Comparison of ENCODE assay signal across 9 mouse cellular contexts in the genomic region with DNA sequence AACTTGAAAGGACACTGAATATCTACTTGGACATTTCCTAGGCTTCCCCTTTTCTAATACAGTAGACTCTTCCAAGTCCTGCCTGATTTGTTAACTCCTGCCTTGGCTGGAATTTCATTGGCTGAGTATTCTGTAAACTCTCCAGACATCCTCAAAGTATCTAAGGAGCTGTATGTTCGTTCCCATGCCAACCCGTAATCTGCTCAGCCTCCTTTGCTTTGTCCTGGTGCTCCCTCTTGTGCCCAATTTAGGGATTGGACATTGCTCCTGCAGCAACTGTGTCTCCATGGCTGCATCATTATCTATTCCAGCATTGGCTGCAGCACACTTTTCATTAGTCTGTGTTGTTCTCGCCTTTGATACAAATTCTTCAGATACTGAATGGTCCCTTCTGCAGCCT. TPM values are rescaled to one million over a fixed set of nuclear protein-coding genes. Genes with fewer than 3 reads are reported as not detected.
DNase-seq lines count a peak whose midpoint lies in the region; ATAC-seq and TF ChIP-seq lines count a peak whose summit lies in the region.
"Had no signal": no experiment of that assay in that cellular context is flagged by ENCODE, and none has a peak within 500 bp of the region (broad histone marks: within the 10 kb centered on the region; RNA-seq: fewer than 3 reads in every experiment).

No protein-coding gene starts in this region.

- no peaks in the 10 kb centered on the region for H3K9me3 ChIP-seq in G1E (replicated peaks)
- H3K9me3 ChIP-seq in forebrain, embryonic 11.5 days (ENCODE audit: control insufficient read depth, low read length), result no peaks in the 10 kb centered on the region
- H3K9me3 ChIP-seq in lung, embryonic 15.5 days, result no peaks in the 10 kb centered on the region
- H3K9me3 ChIP-seq: liver, embryonic 15.5 days had no signal

- no peak overlapping the region for H3K27ac ChIP-seq in forebrain, embryonic 11.5 days (ENCODE audit: low read depth, low read length)
- H3K27ac ChIP-seq in layer of hippocampus, adult 2 months, result peak overlapping the region; percentile 21; the same call in 1 of the 2 replicates
- H3K27ac ChIP-seq in lung, embryonic 15.5 days, result no peak overlapping the region
- H3K27ac ChIP-seq: liver, embryonic 15.5 days had no signal

- ATAC-seq in G1E (ENCODE audit: extremely low read depth, insufficient number of reproducible peaks, low FRiP score, poor library complexity, severe bottlenecking), result peak; percentile 37; the same call in 1 of the 2 replicates
- peak; percentile 94 for ATAC-seq in forebrain, embryonic 11.5 days (replicated peaks; ENCODE audit: low FRiP score)
- peak; percentile 94 for ATAC-seq in lung, embryonic 15.5 days (ENCODE audit: borderline replicate concordance, extremely low read depth, low FRiP score, low TSS enrichment)
- no peak for ATAC-seq in erythroblast, adult 5-6 weeks (replicated peaks; ENCODE audit: low FRiP score, poor library complexity, severe bottlenecking)

- peak; percentile 31; the same call in 1 of the 2 replicates for TF ChIP-seq CTCF in G1E (IDR thresholded peaks at IDR 0.05; ENCODE audit: low read depth, low read length)
- TF ChIP-seq CTCF in layer of hippocampus, adult 2 months (conservative IDR thresholded peaks at IDR 0.05), result peak; percentile 90

- DNase-seq in G1E (ENCODE audit: low spot score), result peak; percentile 12
- peak; percentile 23 for DNase-seq in c-Kit-positive CD71-negative TER-119-negative erythroid progenitor cells, embryonic 14.5 days (ENCODE audit: low read depth)
- peak; percentile 81 for DNase-seq in forebrain, embryonic 11.5 days (ENCODE audit: low spot score)
- peak; percentile 74 for DNase-seq in heart, postnatal 4 days
- peak; percentile 89 to 92 for DNase-seq in layer of hippocampus, adult 2 months (ENCODE audit: low spot score in 2 of 2)
- DNase-seq in retina, embryonic 14.5 days (ENCODE audit: low spot score), result peak; percentile 81

- peaks cover 57% of the 10 kb centered on the region for H3K36me3 ChIP-seq in G1E (replicated peaks)
- H3K36me3 ChIP-seq in forebrain, embryonic 11.5 days (ENCODE audit: control insufficient read depth, insufficient read depth, low read length), result no peaks in the 10 kb centered on the region
- peaks cover 21% of the 10 kb centered on the region; the same call in 1 of the 2 replicates for H3K36me3 ChIP-seq in lung, embryonic 15.5 days

- peaks cover 9% of the 10 kb centered on the region for H3K4me1 ChIP-seq in G1E (ENCODE audit: insufficient read depth, low read depth, low read length)
- H3K4me1 ChIP-seq in forebrain, embryonic 11.5 days (replicated peaks; ENCODE audit: control insufficient read depth, insufficient read depth, low read length), result no peaks in the 10 kb centered on the region
- H3K4me1 ChIP-seq in lung, embryonic 15.5 days, result no peaks in the 10 kb centered on the region

- no peak overlapping the region for H3K9ac ChIP-seq in forebrain, embryonic 11.5 days (ENCODE audit: low read length)
- no peak overlapping the region for H3K9ac ChIP-seq in lung, embryonic 15.5 days
- H3K9ac ChIP-seq: liver, embryonic 15.5 days had no signal

- 22% methylated on average over 3 of the region's 3 CpGs for WGBS in forebrain, embryonic 11.5 days
- WGBS in lung, embryonic 15.5 days, result 26% methylated on average over 3 of the region's 3 CpGs

- H3K4me2 ChIP-seq in forebrain, embryonic 11.5 days (ENCODE audit: low read depth, low read length, severe bottlenecking), result no peak overlapping the region
- no peak overlapping the region for H3K4me2 ChIP-seq in lung, embryonic 15.5 days
- H3K4me2 ChIP-seq: liver, embryonic 15.5 days had no signal

- no peaks in the 10 kb centered on the region for H3K27me3 ChIP-seq in G1E (ENCODE audit: insufficient read depth, low read length)
- no peaks in the 10 kb centered on the region for H3K27me3 ChIP-seq in forebrain, embryonic 11.5 days (ENCODE audit: control insufficient read depth, insufficient read depth, low read length)
- H3K27me3 ChIP-seq in lung, embryonic 15.5 days, result no peaks in the 10 kb centered on the region
- H3K27me3 ChIP-seq: liver, embryonic 15.5 days had no signal

- H3K4me3 ChIP-seq in G1E (ENCODE audit: low read depth, low read length), result no peak overlapping the region
- no peak overlapping the region for H3K4me3 ChIP-seq in forebrain, embryonic 11.5 days (ENCODE audit: low read depth, low read length)
- H3K4me3 ChIP-seq in layer of hippocampus, adult 2 months, result no peak overlapping the region
- no peak overlapping the region for H3K4me3 ChIP-seq in lung, embryonic 15.5 days
- H3K4me3 ChIP-seq: liver, embryonic 15.5 days had no signal

RNA-seq across cellular contexts. Expression of gene E330009J07Rik, which starts 42.7 kb away (rescaled TPM):
- total RNA-seq in G1E (2014; fragmentation: Nextera tagmentation) (0.19 and 3.4 TPM in 2 replicates), G1E (2017) (1.6 and 2.0 TPM in 2 replicates)
- 0.28 and 0.37 TPM in 2 replicates for polyA plus RNA-seq in G1E (2012)
- 19.9 and 21.9 TPM in 2 replicates for polyA plus RNA-seq in forebrain, embryonic 11.5 days (2014; fragmentation: Nextera tagmentation; extraction: Ambion mirVana)
- 1 to 10 TPM; 3.1 to 3.7 TPM for total RNA-seq in heart, postnatal 4 days (2021)
- 10 to 100 TPM; 42.5 to 47.0 TPM for total RNA-seq in layer of hippocampus, adult 2 months (2021)
- 11.2 and 13.3 TPM in 2 replicates for polyA plus RNA-seq in lung, embryonic 15.5 days (2015; fragmentation: Nextera tagmentation; extraction: Ambion mirVana)
- total RNA-seq in erythroblast, adult 5-6 weeks (2015; ENCODE audit: low replicate concordance), result 7.5 and 9.6 TPM in 2 replicates
- 2.8 and 6.0 TPM in 2 replicates for total RNA-seq in erythroblast, adult 5-6 weeks (2017; ENCODE audit: low replicate concordance)

RNA-seq across cellular contexts. Expression of gene Wee2, which starts 45.7 kb away (rescaled TPM):
- total RNA-seq in G1E (2014; fragmentation: Nextera tagmentation), result not detected in 2 replicates
- total RNA-seq in G1E (2017), result 0.16 TPM in 1 of 2 replicates, not detected in the other
- not detected in 2 replicates for polyA plus RNA-seq in G1E (2012)
- polyA plus RNA-seq in forebrain, embryonic 11.5 days (2014; fragmentation: Nextera tagmentation; extraction: Ambion mirVana), result 0.12 and 0.15 TPM in 2 replicates
- not detected for total RNA-seq in heart, postnatal 4 days (2021)
- total RNA-seq in layer of hippocampus, adult 2 months (2021), result not detected
- not detected in 2 replicates for polyA plus RNA-seq in lung, embryonic 15.5 days (2015; fragmentation: Nextera tagmentation; extraction: Ambion mirVana)
- not detected in 2 replicates for total RNA-seq in erythroblast, adult 5-6 weeks (2015; ENCODE audit: low replicate concordance)
- not detected in 2 replicates for total RNA-seq in erythroblast, adult 5-6 weeks (2017; ENCODE audit: low replicate concordance)
- polyA plus RNA-seq: liver, embryonic 15.5 days had no signal

Comparison
In these comparisons a context has a peak if more than half of its experiments do, and no peak if none do; other contexts are left out.
1. DNase-seq: peak in every context shown above with its lines; median percentile 90 in layer of hippocampus, adult 2 months; 81 in forebrain, embryonic 11.5 days; 81 in retina, embryonic 14.5 days; 74 in heart, postnatal 4 days; 23 in c-Kit-positive CD71-negative TER-119-negative erythroid progenitor cells, embryonic 14.5 days; 12 in G1E.
2. RNA of gene E330009J07Rik, which starts 42.7 kb away (total RNA-seq): 42.5 to 47.0 TPM in layer of hippocampus, adult 2 months; 2.8 to 9.6 TPM in erythroblast, adult 5-6 weeks, 3.1 to 3.7 TPM in heart, postnatal 4 days and 0.19 to 3.4 TPM in G1E; every median in the first group is over 4 times any median in the second.